ENCODE assay signal across 9 mouse cellular contexts in genomic region chr10:58341685-58342084, GRCm38 (mm10). TPM values are rescaled to one million over a fixed set of nuclear protein-coding genes. Genes with fewer than 3 reads are reported as not detected.
DNase-seq lines count a peak whose midpoint lies in the region; ATAC-seq and TF ChIP-seq lines count a peak whose summit lies in the region.
"Had no signal": no experiment of that assay in that cellular context is flagged by ENCODE, and none has a peak within 500 bp of the region (broad histone marks: within the 10 kb centered on the region; RNA-seq: fewer than 3 reads in every experiment).

No protein-coding gene starts in this region.

- 0 out of 2 replicates have a peak, but pooled peaks cover 6% of the 10 kb centered on the region for H3K9me3 ChIP-seq in limb, embryonic 12.5 days
- no peaks in the 10 kb centered on the region for H3K9me3 ChIP-seq in limb, embryonic 10.5 days (replicated peaks)
- no peaks in the 10 kb centered on the region for H3K9me3 ChIP-seq in intestine, postnatal 0 days (ENCODE audit: control insufficient read depth)

- H3K27ac ChIP-seq in limb, embryonic 12.5 days, result peak overlapping the region; percentile 31
- H3K27ac ChIP-seq in limb, embryonic 10.5 days, result no peak overlapping the region
- H3K27ac ChIP-seq in intestine, postnatal 0 days (ENCODE audit: low read depth, low read length), result peak overlapping the region; percentile 2; the same call in 1 of the 2 replicates
- H3K27ac ChIP-seq in cerebellum, adult 2 months (ENCODE audit: insufficient read depth, low read length), result no peak overlapping the region

- intact Hi-C loops in gastrocnemius, postnatal 14 days (cut with DNase I; ENCODE audit: low total_unique reads), result no loop called here

- 58% methylated on average over 2 of the region's 2 CpGs for WGBS in limb, embryonic 12.5 days
- WGBS in limb, embryonic 10.5 days, result 52% methylated on average over 2 of the region's 2 CpGs
- 32% methylated on average over 2 of the region's 2 CpGs for WGBS in intestine, postnatal 0 days
- 70% methylated on average over 2 of the region's 2 CpGs for WGBS in cerebellum, adult 2 months

- 0 out of 2 replicates have a peak, but pooled peaks cover 3% of the 10 kb centered on the region for H3K4me1 ChIP-seq in limb, embryonic 12.5 days (replicated peaks)
- H3K4me1 ChIP-seq in limb, embryonic 10.5 days, result peaks cover 3% of the 10 kb centered on the region; the same call in 1 of the 2 replicates
- no peaks in the 10 kb centered on the region for H3K4me1 ChIP-seq in intestine, postnatal 0 days (replicated peaks; ENCODE audit: control insufficient read depth, insufficient read depth, low read length)
- no peaks in the 10 kb centered on the region for H3K4me1 ChIP-seq in cerebellum, adult 2 months (ENCODE audit: control insufficient read depth, insufficient read depth, low read length)

- TF ChIP-seq CTCF in intestine, postnatal 0 days (IDR thresholded peaks at IDR 0.05; ENCODE audit: low read depth), result no peak
- TF ChIP-seq CTCF in cerebellum, adult 2 months (IDR thresholded peaks at IDR 0.05; ENCODE audit: borderline replicate concordance, insufficient read depth, low read depth, low read length), result no peak

- H3K27me3 ChIP-seq in limb, embryonic 12.5 days, result no peaks in the 10 kb centered on the region
- no peaks in the 10 kb centered on the region for H3K27me3 ChIP-seq in limb, embryonic 10.5 days (ENCODE audit: low read depth, poor library complexity, severe bottlenecking)
- no peaks in the 10 kb centered on the region for H3K27me3 ChIP-seq in intestine, postnatal 0 days (replicated peaks; ENCODE audit: control insufficient read depth, insufficient read depth, low read length)
- H3K27me3 ChIP-seq in cerebellum, adult 2 months (ENCODE audit: control insufficient read depth, insufficient read depth, low read length), result no peaks in the 10 kb centered on the region
- H3K27me3 ChIP-seq: Patski had no signal

- TF ChIP-seq POLR2A in cerebellum, adult 2 months (IDR thresholded peaks at IDR 0.05; ENCODE audit: borderline replicate concordance, insufficient read depth, low read length), result no peak

- no peak overlapping the region for H3K4me2 ChIP-seq in limb, embryonic 12.5 days
- no peak overlapping the region for H3K4me2 ChIP-seq in intestine, postnatal 0 days (replicated peaks; ENCODE audit: low read depth)

- H3K36me3 ChIP-seq in limb, embryonic 12.5 days, result peaks cover 6% of the 10 kb centered on the region; the same call in 1 of the 2 replicates
- peaks cover 23% of the 10 kb centered on the region; the same call in 1 of the 2 replicates for H3K36me3 ChIP-seq in limb, embryonic 10.5 days
- H3K36me3 ChIP-seq in intestine, postnatal 0 days (ENCODE audit: control insufficient read depth, insufficient read depth), result no peaks in the 10 kb centered on the region

- ATAC-seq in limb, embryonic 12.5 days (ENCODE audit: insufficient number of reproducible peaks, insufficient read depth, low FRiP score, low TSS enrichment, low read depth), result no peak
- no peak for ATAC-seq in intestine, postnatal 0 days
- ATAC-seq in erythroid progenitor cell, adult 5-6 weeks (replicated peaks; ENCODE audit: low FRiP score, poor library complexity, severe bottlenecking), result no peak
- ATAC-seq: Patski had no signal

- H3K9ac ChIP-seq in limb, embryonic 12.5 days (replicated peaks), result no peak overlapping the region
- no peak overlapping the region for H3K9ac ChIP-seq in intestine, postnatal 0 days (ENCODE audit: low read depth, low read length)

- DNase-seq in limb, embryonic 10.5 days (ENCODE audit: low spot score), result no peak
- DNase-seq in gastrocnemius, postnatal 14 days, result peak; percentile 49
- DNase-seq in lung, postnatal 10 days, result peak; percentile 85
- no peak for DNase-seq in embryo, embryonic 9.5 days (ENCODE audit: extremely low spot score)
- no peak for DNase-seq in cerebellum, adult 2 months

- no peak overlapping the region for H3K4me3 ChIP-seq in limb, embryonic 12.5 days (replicated peaks)
- H3K4me3 ChIP-seq in limb, embryonic 10.5 days, result no peak overlapping the region
- no peak overlapping the region for H3K4me3 ChIP-seq in intestine, postnatal 0 days (ENCODE audit: low read depth, low read length)
- H3K4me3 ChIP-seq in cerebellum, adult 2 months (replicated peaks; ENCODE audit: insufficient read depth, low read depth, low read length), result no peak overlapping the region

RNA-seq across cellular contexts. Expression of gene Lims1, which starts 18.4 kb away (rescaled TPM):
- polyA plus RNA-seq in limb, embryonic 12.5 days (2016; fragmentation: Nextera tagmentation; extraction: Ambion mirVana), result 107 TPM in 2 replicates
- 93.6 and 105 TPM in 2 replicates for polyA plus RNA-seq in limb, embryonic 10.5 days (2016; fragmentation: Nextera tagmentation; extraction: Ambion mirVana)
- 10 to 100 TPM; 48.4 to 70.7 TPM for total RNA-seq in gastrocnemius, postnatal 14 days (2021)
- polyA plus RNA-seq in intestine, postnatal 0 days (2015; fragmentation: Nextera tagmentation; extraction: Ambion mirVana), result 79.8 and 85.6 TPM in 2 replicates
- total RNA-seq in erythroid progenitor cell, adult 5-6 weeks (2015; ENCODE audit: low replicate concordance), result 67.8 and 80.5 TPM in 2 replicates
- 37.5 and 42.2 TPM in 2 replicates for total RNA-seq in erythroid progenitor cell, adult 5-6 weeks (2017; ENCODE audit: low replicate concordance)
- polyA plus RNA-seq in cerebellum, adult 2 months (2012; rRNA removed), result 16.5 and 17.4 TPM in 2 replicates

Comparison
In these comparisons a context has a peak if more than half of its experiments do, and no peak if none do; other contexts are left out.
1. H3K27ac ChIP-seq: peak in limb, embryonic 12.5 days (single experiment) and intestine, postnatal 0 days (single experiment); none in limb, embryonic 10.5 days (single experiment) and cerebellum, adult 2 months (single experiment).
2. DNase-seq: peak in gastrocnemius, postnatal 14 days (single experiment) and lung, postnatal 10 days (single experiment); none in limb, embryonic 10.5 days (single experiment), embryo, embryonic 9.5 days (single experiment) and cerebellum, adult 2 months (0 of 2).